Mouse (Mus musculus) embryonic fibroblast, embryonic 13.5 days (primary cell): Measurements from ENCODE around the gene Fam83f.

ENCODE experiments used
- CTCF ChIP-seq: IDR thresholded peaks from 2 replicates; pipeline ENCODE4 v1.5.1; 2011; ENCODE audit warnings: mild to moderate bottlenecking, control low read depth, low read length, moderate library complexity, borderline replicate concordance; ENCODE audit not compliant: insufficient read depth
- POLR2A ChIP-seq: IDR thresholded peaks from 2 replicates; pipeline ENCODE4 v1.6.1; 2011; ENCODE audit warnings: low read depth, mild to moderate bottlenecking, control low read depth, low read length, moderate library complexity

GRCm38 (mm10) chr15:80748979-80749378, 77.3 kb downstream of the Fam83f start:
- no peak for TF ChIP-seq CTCF
- TF ChIP-seq POLR2A = no peak
